Mouse (Mus musculus): ENCODE measurements at regions not wholly inside any gene's neighbourhood (a gene's known extent, or its start where the extent isn't known, plus 50 kb on each side); places are given as distances from the start of the nearest gene placed in this dataset.
A peak's percentile ranks its signal among the peaks of the same experiment; 100 is the strongest.

- DNase-seq: no peak
These were observed 88.6 kb upstream of the Fam189a1 start for GRCm38 (mm10) chr7:65244936-65245335.

GRCm38 (mm10) chr7:65241208-65241607 is 84.8 kb upstream of the Fam189a1 start:
- DNase-seq: no peak

- no peak for DNase-seq
These were observed 79.3 kb upstream of the Fam189a1 start for GRCm38 (mm10) chr7:65235701-65236100.

GRCm38 (mm10) chr7:65233681-65234080 is 77.3 kb upstream of the Fam189a1 start:
- no peak for DNase-seq

- no peak for DNase-seq
These were observed 72.9 kb upstream of the Fam189a1 start for GRCm38 (mm10) chr7:65229306-65229705.

DNA sequence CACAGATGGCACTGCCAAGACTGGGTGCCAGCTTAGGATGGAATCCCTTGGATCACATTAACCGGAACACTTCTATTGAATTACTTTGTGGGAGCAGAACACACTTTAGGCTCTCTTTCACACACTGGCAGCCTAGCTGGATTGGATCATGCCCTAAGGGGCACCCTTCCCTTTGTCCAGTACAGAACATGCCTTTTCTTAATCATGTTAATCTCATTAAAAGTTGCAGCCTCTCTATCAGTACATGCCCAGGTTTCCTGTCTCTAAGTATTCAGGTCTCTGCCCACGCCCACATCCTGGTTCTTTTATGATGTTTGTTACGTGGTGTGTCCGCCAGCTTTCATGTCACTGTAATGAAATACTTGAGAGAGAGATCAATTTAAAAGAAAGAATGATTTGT is 69.8 kb upstream of the Fam189a1 start:
- no peak for DNase-seq

GRCm38 (mm10) chr7:65213216-65213925 is 57.0 kb upstream of the Fam189a1 start:
- DNase-seq: peak; percentile 48

DNA sequence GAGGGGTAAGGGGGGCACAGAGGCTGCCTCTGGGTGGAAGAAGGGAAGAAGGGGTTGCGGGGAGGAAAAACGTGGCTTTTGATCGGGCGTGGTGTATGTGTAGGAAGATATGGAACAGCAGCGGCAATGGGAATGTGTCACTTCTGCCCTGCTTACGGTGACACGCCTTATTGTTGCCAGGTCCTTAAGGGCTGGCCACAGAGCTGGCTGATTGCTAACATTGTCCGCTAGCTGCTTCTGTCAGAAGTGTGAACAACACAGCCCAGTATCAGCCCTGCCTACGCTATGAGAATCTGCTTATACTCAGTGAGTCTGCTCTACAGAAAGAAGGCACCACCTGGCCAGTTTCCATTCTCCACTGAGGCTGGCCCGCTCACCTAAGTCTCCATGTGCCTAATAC is 50.9 kb upstream of the Fam189a1 start:
- DNase-seq: no peak

All from kidney, postnatal 10 days (tissue).